Mouse (Mus musculus) embryonic fibroblast, embryonic 13.5 days (primary cell): ENCODE data around the gene 1700021F05Rik. TPM values are rescaled to one million over a fixed set of nuclear protein-coding genes. Genes with fewer than 3 reads are reported as not detected.

Experiments used
- H3K27ac ChIP-seq: 2 replicates; pipeline ENCODE4 v1.5.1; 2012; ENCODE audit warnings: low read length, control low read depth, inconsistent platforms; ENCODE audit not compliant: insufficient read depth
- H3K4me1 ChIP-seq: 2 replicates; pipeline ENCODE4 v1.6.1; 2011; ENCODE audit warnings: low read length; ENCODE audit not compliant: control insufficient read depth, insufficient read depth
- H3K4me3 ChIP-seq: 2 replicates; pipeline ENCODE4 v1.5.1; 2011; ENCODE audit warnings: mild to moderate bottlenecking, control low read depth, low read length; ENCODE audit not compliant: insufficient read depth
- CTCF ChIP-seq: IDR thresholded peaks from 2 replicates; pipeline ENCODE4 v1.5.1; 2011; ENCODE audit warnings: mild to moderate bottlenecking, control low read depth, low read length, moderate library complexity, borderline replicate concordance; ENCODE audit not compliant: insufficient read depth
- POLR2A ChIP-seq: IDR thresholded peaks from 2 replicates; pipeline ENCODE4 v1.6.1; 2011; ENCODE audit warnings: low read depth, mild to moderate bottlenecking, control low read depth, low read length, moderate library complexity
- polyA plus RNA-seq: library from polyadenylated mRNA; stranded (reverse); fragments of >200 nt; gene quantifications from 2 replicates; pipeline ENCODE4 v1.2.4, GENCODE M21; 2011; ENCODE audit warnings: low read depth; ENCODE audit not compliant: missing spikeins, insufficient read length

The 1700021F05Rik gene
- 30.7 and 32.6 TPM in 2 replicates for polyA plus RNA-seq

- 0 out of 2 replicates have a peak within 1 kb of the TSS, but pooled peaks have one; percentile 6 for H3K27ac ChIP-seq
- peak within 1 kb of the TSS; percentile 70 for H3K4me3 ChIP-seq
- H3K4me1 ChIP-seq: peaks cover 10% of the 10 kb centered on the region
- TF ChIP-seq POLR2A: peak; percentile 70
- peak; percentile 98 for TF ChIP-seq CTCF
Observed at GRCm38 (mm10) chr10:43540442-43541152, at the start of gene 1700021F05Rik. Gene 1700021F05Rik (minus strand): TSS chr10:43540994.

DNA sequence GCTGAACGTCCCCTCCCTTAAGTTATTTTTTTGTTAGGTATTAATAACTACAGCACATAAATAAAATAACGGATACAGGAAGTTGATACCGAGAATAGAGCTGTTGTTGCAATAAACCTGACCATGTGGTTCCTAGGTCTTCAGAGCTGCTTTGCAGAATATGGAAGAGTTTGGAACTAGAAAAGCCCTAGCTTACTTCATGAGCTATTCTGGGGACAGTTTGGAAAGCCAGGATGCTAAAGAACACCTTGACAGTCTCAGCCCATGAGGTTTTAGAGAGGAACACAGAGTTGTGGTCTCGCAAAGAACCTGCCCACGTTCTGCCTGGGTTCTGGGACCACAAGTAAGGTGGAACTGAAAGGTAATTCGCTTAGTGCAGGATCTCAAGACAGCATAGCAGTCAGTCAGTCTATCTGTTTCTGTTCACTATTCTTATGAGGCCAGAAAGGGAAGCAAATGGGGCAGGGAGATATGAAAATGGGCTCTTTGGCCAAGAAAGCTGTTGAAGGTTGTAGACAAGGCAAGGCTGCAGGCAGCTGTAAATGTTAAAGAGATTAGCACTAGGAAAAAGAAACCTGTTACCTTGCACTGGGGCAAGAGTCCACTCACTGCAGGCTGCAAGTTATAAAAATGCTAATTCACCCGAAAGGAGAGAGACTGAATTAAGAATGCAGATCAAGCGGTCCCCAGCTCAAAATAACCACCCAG lies 47.8 kb upstream of the 1700021F05Rik start:
- TF ChIP-seq POLR2A (no peak), CTCF (no peak)
- H3K4me1 ChIP-seq: no peaks in the 10 kb centered on the region
- H3K27ac ChIP-seq: no peak overlapping the region
- H3K4me3 ChIP-seq: no peak overlapping the region

DNA sequence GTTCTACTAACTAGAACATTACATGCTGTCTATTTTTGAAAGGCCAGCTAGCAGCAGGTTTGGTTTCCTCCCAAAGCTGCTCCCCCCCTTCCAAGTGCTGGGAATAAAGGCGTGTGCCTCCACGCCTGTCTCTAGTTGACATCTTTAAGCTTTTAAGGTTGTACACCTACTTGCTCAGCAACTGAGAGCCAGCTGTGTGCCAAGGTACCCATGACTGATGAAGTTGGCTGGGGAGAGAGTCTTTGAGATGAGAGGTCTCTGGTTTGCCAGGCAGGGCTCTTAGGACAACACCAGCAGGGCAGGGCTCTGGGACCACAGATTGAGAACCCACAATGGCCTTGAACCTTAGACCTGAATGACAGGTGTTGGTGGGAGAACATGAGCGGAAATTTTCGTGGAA lies 43.7 kb upstream of the 1700021F05Rik start:
- no peak for TF ChIP-seq POLR2A
- no peak for TF ChIP-seq CTCF
- Histone ChIP-seq H3K4me3 (no peak overlapping the region), H3K27ac (no peak overlapping the region), H3K4me1 (no peaks in the 10 kb centered on the region)

DNA sequence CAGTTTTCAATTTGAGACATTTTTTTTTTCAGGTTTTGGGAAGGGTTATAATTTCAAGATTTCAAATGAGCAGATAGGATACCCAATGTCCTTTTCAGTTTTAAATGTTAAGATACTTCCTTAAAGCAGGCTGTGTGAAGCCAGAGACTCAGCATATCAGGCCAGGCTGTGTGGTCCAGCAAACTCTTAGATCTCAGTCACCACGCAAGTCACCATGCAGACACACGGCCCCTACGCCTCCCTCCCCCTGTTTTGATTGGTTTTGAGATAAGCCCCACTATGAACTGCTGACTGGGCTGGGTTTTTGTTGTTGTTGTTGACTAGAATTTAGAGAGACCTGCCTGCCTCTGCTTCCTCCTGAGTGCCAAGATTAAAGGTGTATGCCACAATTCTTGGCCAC lies 40.5 kb upstream of the 1700021F05Rik start:
- no peak overlapping the region for H3K27ac ChIP-seq
- H3K4me1 ChIP-seq: no peaks in the 10 kb centered on the region
- no peak for TF ChIP-seq CTCF
- no peak for TF ChIP-seq POLR2A
- peak overlapping the region; percentile 95 for H3K4me3 ChIP-seq

GRCm38 (mm10) chr10:43580649-43581078 lies 39.9 kb upstream of the 1700021F05Rik start:
- no peak for TF ChIP-seq CTCF
- peak; percentile 54 for TF ChIP-seq POLR2A
- Histone ChIP-seq H3K4me1 (no peaks in the 10 kb centered on the region), H3K4me3 (peak overlapping the region; percentile 95), H3K27ac (no peak overlapping the region)

DNA sequence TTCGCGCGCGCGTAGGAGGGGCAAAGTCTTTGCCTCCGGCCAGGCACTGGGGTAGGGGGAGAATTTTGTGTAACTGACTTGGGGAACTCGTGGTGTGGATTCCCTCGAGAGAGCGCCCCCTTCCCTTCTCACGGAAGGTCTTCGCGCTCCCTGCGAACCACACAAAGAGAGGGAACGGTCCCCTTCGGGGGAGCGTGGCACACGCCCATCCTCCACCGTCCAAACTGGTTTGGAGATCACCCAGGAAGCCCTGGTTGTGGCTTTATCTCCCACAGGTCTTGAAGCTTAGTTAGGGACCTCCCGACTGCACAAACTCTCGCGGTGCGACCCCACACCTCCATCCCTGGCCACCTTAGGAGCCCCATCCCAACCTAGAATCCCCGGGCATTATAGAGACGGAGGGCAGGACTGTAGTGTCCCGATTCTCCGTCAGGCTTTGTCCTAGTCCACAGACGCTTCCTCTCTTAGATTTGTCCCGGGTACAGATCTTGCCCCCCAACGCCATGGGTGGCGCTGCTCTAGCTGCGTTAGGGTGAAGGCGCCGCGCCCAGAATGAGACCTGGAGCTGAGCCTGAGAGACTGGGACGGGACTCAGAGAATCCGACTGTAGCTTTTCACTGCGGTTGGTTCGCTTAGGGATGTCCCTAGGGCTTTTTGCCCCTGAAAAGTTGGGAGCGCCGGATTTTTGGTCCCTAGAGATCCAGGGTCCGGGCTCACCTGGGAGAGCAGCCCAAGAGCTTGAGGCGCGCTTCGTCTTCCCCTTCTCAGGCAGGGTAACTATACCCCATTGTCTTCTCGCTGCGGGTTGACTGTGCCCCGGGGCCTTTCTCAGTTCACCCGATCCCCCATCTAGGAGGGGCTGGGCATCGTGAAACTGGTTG lies 38.8 kb upstream of the 1700021F05Rik start:
- Histone ChIP-seq H3K27ac (peak overlapping the region; percentile 21; the same call in 1 of the 2 replicates), H3K4me3 (peak overlapping the region; percentile 95), H3K4me1 (no peaks in the 10 kb centered on the region)
- TF ChIP-seq POLR2A: no peak
- TF ChIP-seq CTCF: no peak; the same call in 1 of the 2 replicates

DNA sequence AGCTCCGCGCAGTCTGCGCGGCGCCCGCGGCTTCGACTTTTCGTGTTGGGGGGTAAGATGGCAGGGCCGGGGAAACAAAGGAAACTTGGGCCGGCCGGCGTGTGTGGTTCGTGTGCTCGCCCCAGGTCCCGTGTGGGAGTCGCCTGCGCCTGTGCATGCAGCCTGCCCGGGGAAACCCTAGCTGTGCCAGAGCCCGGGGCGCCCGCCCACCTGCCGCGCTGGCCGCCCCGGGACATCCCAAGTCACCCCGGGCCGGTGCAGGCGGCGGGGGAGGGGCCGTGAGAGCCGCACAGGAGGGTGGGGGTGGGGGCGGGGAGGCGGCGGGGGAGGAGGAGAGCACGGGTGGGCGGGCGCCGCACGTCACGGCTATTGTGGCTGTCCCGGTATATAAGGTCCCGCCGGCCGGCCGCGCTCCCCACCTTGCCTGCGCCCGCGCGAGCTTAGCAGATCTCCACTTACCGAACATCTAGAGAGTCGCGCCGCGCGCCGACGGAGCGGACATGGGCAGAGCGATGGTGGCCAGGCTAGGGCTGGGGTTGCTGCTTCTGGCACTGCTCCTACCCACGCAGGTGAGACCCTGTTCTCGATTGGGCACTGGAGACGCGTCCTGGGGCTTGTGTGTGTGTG lies 38.1 kb upstream of the 1700021F05Rik start:
- Histone ChIP-seq H3K27ac (peak overlapping the region; percentile 55), H3K4me1 (no peaks in the 10 kb centered on the region), H3K4me3 (peak overlapping the region; percentile 95)
- TF ChIP-seq POLR2A: peak; percentile 89
- TF ChIP-seq CTCF: no peak

- H3K4me1 ChIP-seq: no peaks in the 10 kb centered on the region
- peak; percentile 24; the same call in 1 of the 2 replicates for TF ChIP-seq POLR2A
- no peak for TF ChIP-seq CTCF
- peak overlapping the region; percentile 55 for H3K27ac ChIP-seq
- H3K4me3 ChIP-seq: peak overlapping the region; percentile 68
Observed at GRCm38 (mm10) chr10:43578366-43578753, 37.6 kb upstream of the 1700021F05Rik start.

DNA sequence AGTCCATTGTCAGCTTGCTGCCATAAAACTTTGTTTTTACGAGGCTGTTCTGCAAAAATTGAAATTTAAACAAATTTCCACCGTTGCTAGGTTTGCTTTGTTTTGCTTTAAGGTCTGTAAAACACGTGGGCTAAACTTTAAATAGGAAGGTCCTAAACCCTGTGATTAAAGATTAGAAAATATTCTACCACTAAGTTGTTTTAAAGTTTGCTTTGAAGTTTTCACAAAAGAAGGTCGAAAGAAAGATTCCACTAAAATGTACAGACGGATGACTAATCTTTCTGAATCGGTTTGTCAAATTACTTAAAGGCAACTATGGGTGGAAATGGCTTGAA lies 37.2 kb upstream of the 1700021F05Rik start, which contains the start of gene Cd24a:
Cd24a (plus strand) TSS at position 288 of the 335 bp plus-strand sequence.
- Histone ChIP-seq H3K4me1 (no peaks in the 10 kb centered on the region), H3K4me3 (peak within 1 kb of the TSS; percentile 95), H3K27ac (peak within 1 kb of the TSS; percentile 55)
- TF ChIP-seq CTCF: no peak
- TF ChIP-seq POLR2A: no peak
